Mouse (Mus musculus) kidney, postnatal 0 days (tissue): ENCODE measurements around the gene Hoxc5. TPM values are rescaled to one million over a fixed set of nuclear protein-coding genes. Genes with fewer than 3 reads are reported as not detected.

ENCODE experiments used
- ATAC-seq: fragments of 200-750 bp; cut with Nextera tagmentation; replicated peaks from 2 replicates; pipeline ENCODE4 v1.8.0; 2017; ENCODE audit warnings: low read depth, moderate number of reproducible peaks, moderate TSS enrichment, moderate library complexity; ENCODE audit not compliant: low FRiP score
- DNase-seq: peaks from one replicate; pipeline ENCODE4 v3.0.0-alpha.2; 2016; ENCODE audit warnings: low spot score
- H3K27ac ChIP-seq: fragments of 300-500 bp; sonication (generic); 2 replicates; pipeline ENCODE4 v1.5.1; 2014; ENCODE audit warnings: mild to moderate bottlenecking
- H3K27me3 ChIP-seq: fragments of 300-500 bp; sonication (generic); 2 replicates; pipeline ENCODE4 v1.6.1; 2014; ENCODE audit warnings: low read length, mixed read lengths; ENCODE audit not compliant: insufficient read depth
- H3K36me3 ChIP-seq: fragments of 300-500 bp; sonication (generic); 2 replicates; pipeline ENCODE4 v1.6.1; 2014; ENCODE audit warnings: low read length, mixed read lengths; ENCODE audit not compliant: insufficient read depth
- H3K4me1 ChIP-seq: fragments of 300-500 bp; sonication (generic); replicated peaks from 2 replicates; pipeline ENCODE4 v1.6.1; 2014; ENCODE audit warnings: antibody characterized with exemption, low read length, mixed read lengths; ENCODE audit not compliant: insufficient read depth
- H3K4me2 ChIP-seq: fragments of 300-500 bp; sonication (generic); 2 replicates; pipeline ENCODE4 v1.6.1; 2014; ENCODE audit warnings: mild to moderate bottlenecking, low read length, moderate library complexity, mixed read lengths
- H3K4me3 ChIP-seq: fragments of 300-500 bp; sonication (generic); replicated peaks from 2 replicates; pipeline ENCODE4 v1.5.1; 2014; ENCODE audit warnings: low read depth, low read length
- H3K9ac ChIP-seq: fragments of 300-500 bp; sonication (generic); 2 replicates; pipeline ENCODE4 v1.6.1; 2014; ENCODE audit warnings: low read depth, low read length
- H3K9me3 ChIP-seq: fragments of 300-500 bp; sonication (generic); replicated peaks from 2 replicates; pipeline ENCODE4 v1.6.1; 2016; ENCODE audit warnings: low read length, inconsistent platforms, mixed read lengths
- CTCF ChIP-seq: IDR thresholded peaks from 2 replicates; pipeline ENCODE4 v1.5.1; 2016; ENCODE audit warnings: antibody characterized with exemption, low read depth, mild to moderate bottlenecking, moderate library complexity
- WGBS: fragments of 180-500 bp; shearing (Covaris S2); extraction: QIAGEN DNeasy Blood & Tissue Kit; methylation state at CpG from one replicate; pipeline ENCODE4 v1.1.7; 2014; 5-methylcytosine and 5-hydroxymethylcytosine counted together
- polyA plus RNA-seq: library from polyadenylated mRNA; unstranded; fragments of >200 nt; fragmentation: Nextera tagmentation; extraction: Ambion mirVana; gene quantifications from 2 replicates; pipeline ENCODE4 v1.2.1, GENCODE M21; 2015

The Hoxc5 gene
- polyA plus RNA-seq, 1 experiment from 2014 or later: 3.9 TPM

GRCm38 (mm10) chr15:103002156-103002555 lies 34.9 kb downstream of the Hoxc5 start:
- no peak overlapping the region for H3K4me3 ChIP-seq
- H3K36me3 ChIP-seq: no peaks in the 10 kb centered on the region
- 0 out of 2 replicates have a peak, but pooled peaks cover 5% of the 10 kb centered on the region for H3K27me3 ChIP-seq
- ATAC-seq (no peak), DNase-seq (no peak)
- peak overlapping the region; percentile 80 for H3K4me2 ChIP-seq
- peak overlapping the region; percentile 92 for H3K27ac ChIP-seq
- H3K4me1 ChIP-seq: peaks cover 24% of the 10 kb centered on the region
- WGBS: 32% methylated on average over 4 of the region's 4 CpGs
- no peaks in the 10 kb centered on the region for H3K9me3 ChIP-seq
- peak overlapping the region; percentile 83; the same call in 1 of the 2 replicates for H3K9ac ChIP-seq
- no peak; the same call in 1 of the 2 replicates for TF ChIP-seq CTCF

- DNase-seq (no peak), ATAC-seq (no peak)
- Histone ChIP-seq H3K27ac (peak overlapping the region; percentile 92; the same call in 1 of the 2 replicates), H3K36me3 (no peaks in the 10 kb centered on the region), H3K4me3 (no peak overlapping the region), H3K27me3 (0 out of 2 replicates have a peak, but pooled peaks cover 5% of the 10 kb centered on the region), H3K4me1 (peaks cover 28% of the 10 kb centered on the region), H3K4me2 (peak overlapping the region; percentile 80), H3K9me3 (no peaks in the 10 kb centered on the region), H3K9ac (0 out of 2 replicates have a peak overlapping the region, but pooled peaks have one; percentile 14)
- 19% methylated on average over 13 of the region's 13 CpGs for WGBS
- no peak for TF ChIP-seq CTCF
These were observed 35.7 kb downstream of the Hoxc5 start for GRCm38 (mm10) chr15:103002821-103003448.

- Histone ChIP-seq H3K4me1 (peaks cover 36% of the 10 kb centered on the region), H3K27me3 (no peaks in the 10 kb centered on the region; the same call in 1 of the 2 replicates), H3K9me3 (no peaks in the 10 kb centered on the region), H3K4me3 (peak overlapping the region; percentile 12), H3K36me3 (no peaks in the 10 kb centered on the region), H3K27ac (peak overlapping the region; percentile 89), H3K9ac (peak overlapping the region; percentile 52; the same call in 1 of the 2 replicates), H3K4me2 (peak overlapping the region; percentile 53)
- 5% methylated on average over 17 of the region's 17 CpGs for WGBS
- DNase-seq: no peak
- TF ChIP-seq CTCF: no peak
- no peak for ATAC-seq
These were observed 38.1 kb downstream of the Hoxc5 start for GRCm38 (mm10) chr15:103005308-103005707.

- Histone ChIP-seq H3K27me3 (no peaks in the 10 kb centered on the region; the same call in 1 of the 2 replicates), H3K4me2 (peak overlapping the region; percentile 53)
These were observed 38.6 kb downstream of the Hoxc5 start for GRCm38 (mm10) chr15:103005797-103006196.

GRCm38 (mm10) chr15:103006326-103006725 lies 39.1 kb downstream of the Hoxc5 start:
- Histone ChIP-seq H3K27ac (peak overlapping the region; percentile 89), H3K9me3 (no peaks in the 10 kb centered on the region), H3K4me3 (no peak overlapping the region), H3K4me1 (peaks cover 33% of the 10 kb centered on the region), H3K9ac (peak overlapping the region; percentile 52), H3K4me2 (peak overlapping the region; percentile 53), H3K36me3 (no peaks in the 10 kb centered on the region), H3K27me3 (no peaks in the 10 kb centered on the region; the same call in 1 of the 2 replicates)
- WGBS: 12% methylated on average over 1 of the region's 1 CpGs
- ATAC-seq (no peak), DNase-seq (peak; percentile 68)
- TF ChIP-seq CTCF: no peak

More at GRCm38 (mm10) chr15:103005797-103006196, 38.6 kb downstream of the Hoxc5 start:
- DNase-seq (peak; percentile 73), ATAC-seq (no peak)
- peak overlapping the region; percentile 52; the same call in 1 of the 2 replicates for H3K9ac ChIP-seq
- no peaks in the 10 kb centered on the region for H3K36me3 ChIP-seq
- H3K4me1 ChIP-seq: peaks cover 37% of the 10 kb centered on the region
- no peak for TF ChIP-seq CTCF
- no peaks in the 10 kb centered on the region for H3K9me3 ChIP-seq
- H3K4me3 ChIP-seq: peak overlapping the region; percentile 12
- peak overlapping the region; percentile 89 for H3K27ac ChIP-seq
- WGBS: 11% methylated on average over 5 of the region's 5 CpGs

GRCm38 (mm10) chr15:103009265-103010111 lies 42.2 kb downstream of the Hoxc5 start:
- Histone ChIP-seq H3K36me3 (no peaks in the 10 kb centered on the region), H3K9ac (peak overlapping the region; percentile 62), H3K27ac (peak overlapping the region; percentile 65), H3K4me1 (peaks cover 16% of the 10 kb centered on the region), H3K9me3 (no peaks in the 10 kb centered on the region), H3K4me3 (peak overlapping the region; percentile 13), H3K27me3 (no peaks in the 10 kb centered on the region; the same call in 1 of the 2 replicates), H3K4me2 (peak overlapping the region; percentile 49)
- DNase-seq (peak; percentile 93), ATAC-seq (no peak)
- WGBS: 3% methylated on average over 27 of the region's 27 CpGs
- no peak for TF ChIP-seq CTCF
